In the genomic region with DNA sequence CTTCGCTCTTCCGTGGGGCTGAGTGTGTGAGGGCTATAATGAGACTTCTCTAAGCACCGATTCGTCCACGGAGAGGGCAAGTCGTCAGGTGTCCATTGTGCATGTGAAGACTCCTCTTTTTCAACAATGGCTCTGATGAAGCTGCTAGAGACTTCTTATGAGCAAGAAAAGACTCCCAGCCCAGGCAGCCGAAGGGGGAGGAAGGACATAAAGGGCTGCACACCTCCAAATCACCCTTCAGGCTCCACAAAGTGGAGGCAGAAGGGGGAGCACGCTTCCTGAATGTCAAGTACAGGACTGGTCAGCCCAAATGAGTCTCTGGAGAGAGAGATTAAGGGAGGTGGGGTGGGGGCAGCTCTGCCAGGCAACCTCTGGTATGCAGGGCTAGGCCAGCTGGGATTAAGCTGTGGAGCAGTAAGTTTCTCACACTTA, we compare ENCODE assay signal across 21 mouse cellular contexts.
DNase-seq lines count a peak whose midpoint lies in the region; ATAC-seq and TF ChIP-seq lines count a peak whose summit lies in the region.
"Had no signal": no experiment of that assay in that cellular context is flagged by ENCODE, and none has a peak within 500 bp of the region (broad histone marks: within the 10 kb centered on the region; RNA-seq: fewer than 3 reads in every experiment).

No protein-coding gene starts in this region.

- no peak for TF ChIP-seq CTCF in forebrain, postnatal 0 days (IDR thresholded peaks at IDR 0.05; ENCODE audit: low read depth)
- no peak for TF ChIP-seq CTCF in midbrain, postnatal 0 days (IDR thresholded peaks at IDR 0.05)
- no peak for TF ChIP-seq CTCF in intestine, postnatal 0 days (IDR thresholded peaks at IDR 0.05; ENCODE audit: low read depth)

- ATAC-seq in forebrain, embryonic 14.5 days = 0 out of 2 replicates have a peak, but pooled peaks have one; percentile 15
- no peak; the same call in 1 of the 2 replicates for ATAC-seq in forebrain, postnatal 0 days
- peak; percentile 84 for ATAC-seq in midbrain, embryonic 13.5 days
- peak; percentile 54; the same call in 1 of the 2 replicates for ATAC-seq in midbrain, postnatal 0 days (ENCODE audit: low FRiP score)
- ATAC-seq in liver, embryonic 11.5 days (replicated peaks; ENCODE audit: low FRiP score) = no peak
- no peak for ATAC-seq in intestine, postnatal 0 days
- ATAC-seq: forebrain, embryonic 13.5 days; intestine, embryonic 16.5 days had no signal

- no peak overlapping the region for H3K27ac ChIP-seq in forebrain, embryonic 14.5 days (ENCODE audit: low read depth, low read length)
- H3K27ac ChIP-seq in forebrain, postnatal 0 days (ENCODE audit: low read depth, low read length) = no peak overlapping the region
- H3K27ac ChIP-seq in midbrain, embryonic 10.5 days (replicated peaks) = peak overlapping the region; percentile 72
- no peak overlapping the region for H3K27ac ChIP-seq in midbrain, embryonic 13.5 days
- H3K27ac ChIP-seq in midbrain, postnatal 0 days (ENCODE audit: low read depth, low read length) = no peak overlapping the region; the same call in 1 of the 2 replicates
- H3K27ac ChIP-seq in liver, embryonic 11.5 days (ENCODE audit: low read depth, low read length) = no peak overlapping the region
- H3K27ac ChIP-seq in intestine, postnatal 0 days (ENCODE audit: low read depth, low read length) = no peak overlapping the region
- H3K27ac ChIP-seq: embryonic facial prominence, embryonic 15.5 days; forebrain, embryonic 13.5 days; heart, adult 2 months; hindbrain, embryonic 10.5 days; hindbrain, embryonic 15.5 days had no signal

- no peaks in the 10 kb centered on the region for H3K36me3 ChIP-seq in forebrain, embryonic 14.5 days (ENCODE audit: control insufficient read depth, insufficient read depth, low read length)
- H3K36me3 ChIP-seq in forebrain, postnatal 0 days (ENCODE audit: insufficient read depth) = no peaks in the 10 kb centered on the region
- H3K36me3 ChIP-seq in midbrain, embryonic 10.5 days = no peaks in the 10 kb centered on the region
- H3K36me3 ChIP-seq in midbrain, embryonic 13.5 days = no peaks in the 10 kb centered on the region
- H3K36me3 ChIP-seq in midbrain, postnatal 0 days (ENCODE audit: insufficient read depth, low read length) = no peaks in the 10 kb centered on the region
- H3K36me3 ChIP-seq in liver, embryonic 11.5 days (ENCODE audit: control insufficient read depth, insufficient read depth, low read length) = no peaks in the 10 kb centered on the region
- no peaks in the 10 kb centered on the region for H3K36me3 ChIP-seq in intestine, postnatal 0 days (ENCODE audit: control insufficient read depth, insufficient read depth)
- H3K36me3 ChIP-seq: embryonic facial prominence, embryonic 15.5 days; heart, embryonic 12.5 days; hindbrain, embryonic 10.5 days; hindbrain, embryonic 15.5 days had no signal

- no peaks in the 10 kb centered on the region for H3K4me1 ChIP-seq in forebrain, embryonic 14.5 days (ENCODE audit: control insufficient read depth, insufficient read depth, low read length)
- no peaks in the 10 kb centered on the region for H3K4me1 ChIP-seq in forebrain, postnatal 0 days (ENCODE audit: insufficient read depth)
- peaks cover 27% of the 10 kb centered on the region for H3K4me1 ChIP-seq in midbrain, embryonic 10.5 days
- H3K4me1 ChIP-seq in midbrain, embryonic 13.5 days (replicated peaks) = peaks cover 18% of the 10 kb centered on the region
- no peaks in the 10 kb centered on the region for H3K4me1 ChIP-seq in midbrain, postnatal 0 days (ENCODE audit: insufficient read depth, low read length)
- H3K4me1 ChIP-seq in liver, embryonic 11.5 days (replicated peaks; ENCODE audit: control insufficient read depth, insufficient read depth, low read length) = no peaks in the 10 kb centered on the region
- no peaks in the 10 kb centered on the region for H3K4me1 ChIP-seq in intestine, postnatal 0 days (replicated peaks; ENCODE audit: control insufficient read depth, insufficient read depth, low read length)
- H3K4me1 ChIP-seq: embryonic facial prominence, embryonic 15.5 days; heart, embryonic 12.5 days; hindbrain, embryonic 15.5 days had no signal

- no peaks in the 10 kb centered on the region for H3K27me3 ChIP-seq in forebrain, embryonic 14.5 days (replicated peaks; ENCODE audit: control insufficient read depth, insufficient read depth, low read length)
- H3K27me3 ChIP-seq in forebrain, postnatal 0 days (ENCODE audit: insufficient read depth, low read length) = no peaks in the 10 kb centered on the region
- H3K27me3 ChIP-seq in midbrain, embryonic 10.5 days (ENCODE audit: low read depth, poor library complexity, severe bottlenecking) = no peaks in the 10 kb centered on the region; the same call in 1 of the 2 replicates
- H3K27me3 ChIP-seq in midbrain, embryonic 13.5 days = no peaks in the 10 kb centered on the region
- H3K27me3 ChIP-seq in midbrain, postnatal 0 days (ENCODE audit: insufficient read depth, low read length) = no peaks in the 10 kb centered on the region
- H3K27me3 ChIP-seq in liver, embryonic 11.5 days (replicated peaks; ENCODE audit: control insufficient read depth, insufficient read depth, low read length) = no peaks in the 10 kb centered on the region
- H3K27me3 ChIP-seq in intestine, postnatal 0 days (replicated peaks; ENCODE audit: control insufficient read depth, insufficient read depth, low read length) = no peaks in the 10 kb centered on the region
- H3K27me3 ChIP-seq: embryonic facial prominence, embryonic 15.5 days; forebrain, embryonic 13.5 days; heart, embryonic 12.5 days; hindbrain, embryonic 15.5 days had no signal

- DNase-seq in forebrain, embryonic 14.5 days (ENCODE audit: low spot score) = no peak
- no peak for DNase-seq in forebrain, postnatal 0 days
- DNase-seq in midbrain, embryonic 10.5 days (ENCODE audit: low spot score) = peak; percentile 59
- DNase-seq in midbrain, postnatal 0 days (ENCODE audit: low spot score) = no peak
- no peak for DNase-seq in liver, embryonic 11.5 days (ENCODE audit: low spot score)
- DNase-seq: adrenal gland, adult 8-10 months; adrenal gland, postnatal 36 days; cerebellum, adult 11-12 months; cerebellum, adult 9-10 months; cerebellum, postnatal 25 days; gastrocnemius, postnatal 10 days; heart, adult 2 months had no signal

- H3K9ac ChIP-seq in forebrain, embryonic 14.5 days (ENCODE audit: low read length) = no peak overlapping the region
- no peak overlapping the region for H3K9ac ChIP-seq in forebrain, postnatal 0 days
- no peak overlapping the region for H3K9ac ChIP-seq in midbrain, embryonic 13.5 days (replicated peaks)
- no peak overlapping the region for H3K9ac ChIP-seq in midbrain, postnatal 0 days (replicated peaks; ENCODE audit: low read length, poor library complexity, severe bottlenecking)
- H3K9ac ChIP-seq in liver, embryonic 11.5 days (ENCODE audit: low read depth, low read length) = no peak overlapping the region
- no peak overlapping the region for H3K9ac ChIP-seq in intestine, postnatal 0 days (ENCODE audit: low read depth, low read length)
- H3K9ac ChIP-seq: embryonic facial prominence, embryonic 15.5 days; forebrain, embryonic 13.5 days; heart, embryonic 12.5 days; hindbrain, embryonic 15.5 days had no signal

- no peaks in the 10 kb centered on the region for H3K9me3 ChIP-seq in forebrain, embryonic 14.5 days (replicated peaks; ENCODE audit: control insufficient read depth, low read length)
- no peaks in the 10 kb centered on the region for H3K9me3 ChIP-seq in forebrain, postnatal 0 days (ENCODE audit: low read length)
- H3K9me3 ChIP-seq in midbrain, embryonic 10.5 days (replicated peaks) = no peaks in the 10 kb centered on the region
- H3K9me3 ChIP-seq in midbrain, embryonic 13.5 days = no peaks in the 10 kb centered on the region
- no peaks in the 10 kb centered on the region for H3K9me3 ChIP-seq in midbrain, postnatal 0 days (ENCODE audit: low read length)
- no peaks in the 10 kb centered on the region for H3K9me3 ChIP-seq in liver, embryonic 11.5 days (ENCODE audit: control insufficient read depth, low read length)
- no peaks in the 10 kb centered on the region for H3K9me3 ChIP-seq in intestine, postnatal 0 days (ENCODE audit: control insufficient read depth)
- H3K9me3 ChIP-seq: embryonic facial prominence, embryonic 15.5 days; forebrain, embryonic 13.5 days; heart, embryonic 12.5 days; hindbrain, embryonic 10.5 days; hindbrain, embryonic 15.5 days had no signal

- no peak overlapping the region for H3K4me2 ChIP-seq in forebrain, embryonic 14.5 days (ENCODE audit: low read length)
- no peak overlapping the region for H3K4me2 ChIP-seq in forebrain, postnatal 0 days (ENCODE audit: low read depth)
- no peak overlapping the region; the same call in 1 of the 2 replicates for H3K4me2 ChIP-seq in midbrain, embryonic 13.5 days (replicated peaks)
- H3K4me2 ChIP-seq in midbrain, postnatal 0 days (ENCODE audit: low read depth, low read length, poor library complexity, severe bottlenecking) = no peak overlapping the region
- no peak overlapping the region for H3K4me2 ChIP-seq in liver, embryonic 11.5 days
- no peak overlapping the region for H3K4me2 ChIP-seq in intestine, postnatal 0 days (replicated peaks; ENCODE audit: low read depth)
- H3K4me2 ChIP-seq: embryonic facial prominence, embryonic 15.5 days; forebrain, embryonic 13.5 days; heart, embryonic 12.5 days; hindbrain, embryonic 15.5 days had no signal

- H3K4me3 ChIP-seq in forebrain, embryonic 14.5 days (ENCODE audit: low read depth, low read length) = no peak overlapping the region
- H3K4me3 ChIP-seq in forebrain, postnatal 0 days (ENCODE audit: low read depth, low read length) = no peak overlapping the region
- 0 out of 2 replicates have a peak overlapping the region, but pooled peaks have one; percentile 7 for H3K4me3 ChIP-seq in midbrain, embryonic 10.5 days
- H3K4me3 ChIP-seq in midbrain, embryonic 13.5 days (replicated peaks) = no peak overlapping the region
- no peak overlapping the region for H3K4me3 ChIP-seq in midbrain, postnatal 0 days (ENCODE audit: low read depth, low read length)
- H3K4me3 ChIP-seq in liver, embryonic 11.5 days (ENCODE audit: low read depth, low read length) = no peak overlapping the region
- no peak overlapping the region for H3K4me3 ChIP-seq in intestine, postnatal 0 days (ENCODE audit: low read depth, low read length)
- H3K4me3 ChIP-seq: embryonic facial prominence, embryonic 15.5 days; erythroblast, embryonic 14.5 days; forebrain, embryonic 13.5 days; heart, adult 2 months; heart, embryonic 12.5 days; hindbrain, embryonic 10.5 days; hindbrain, embryonic 15.5 days had no signal

- WGBS in forebrain, embryonic 14.5 days = 9% methylated on average over 8 of the region's 8 CpGs
- 16% methylated on average over 8 of the region's 8 CpGs for WGBS in forebrain, postnatal 0 days
- 29% methylated on average over 8 of the region's 8 CpGs for WGBS in midbrain, embryonic 10.5 days
- WGBS in midbrain, embryonic 13.5 days = 10% methylated on average over 8 of the region's 8 CpGs
- 18% methylated on average over 8 of the region's 8 CpGs for WGBS in midbrain, postnatal 0 days
- WGBS in liver, embryonic 11.5 days = 74% methylated on average over 8 of the region's 8 CpGs
- WGBS in intestine, postnatal 0 days = 77% methylated on average over 8 of the region's 8 CpGs

Comparison
In these comparisons a context has a peak if more than half of its experiments do, and no peak if none do; other contexts are left out.
1. ATAC-seq: peak in forebrain, embryonic 14.5 days (single experiment), midbrain, embryonic 13.5 days (single experiment) and midbrain, postnatal 0 days (single experiment); none in forebrain, postnatal 0 days (single experiment), liver, embryonic 11.5 days (single experiment) and intestine, postnatal 0 days (single experiment).